Mouse (Mus musculus) MEL (cell line): ENCODE results near the gene Scn4a. TPM values are rescaled to one million over a fixed set of nuclear protein-coding genes. Genes with fewer than 3 reads are reported as not detected.

ENCODE experiments used
- DNase-seq: peaks from one replicate; pipeline ENCODE4 v3.0.0; 2011; ENCODE audit warnings: low read depth, low spot score
- H3K27ac ChIP-seq: 2 replicates; pipeline ENCODE4 v1.5.1; 2012; ENCODE audit warnings: low read depth, mild to moderate bottlenecking, control low read depth, low read length, moderate library complexity; ENCODE audit not compliant: control insufficient read depth
- H3K27me3 ChIP-seq, 2 experiments: fragments of 150-350 bp in 1 of 2; sonication (generic) in 1 of 2; 2 replicates each; pipeline ENCODE4 v1.6.1; 2012; ENCODE audit warnings: low read length in 2 of 2, mild to moderate bottlenecking in 2 of 2, improper control_type of control experiment in 1 of 2, moderate library complexity in 1 of 2; ENCODE audit not compliant: insufficient read depth in 2 of 2, control insufficient read depth in 1 of 2
- H3K36me3 ChIP-seq, 2 experiments: 2 replicates each; pipeline ENCODE4 v1.6.1; 2012 to 2014; ENCODE audit warnings: low read length in 2 of 2, improper control_type of control experiment in 1 of 2, inconsistent platforms in 1 of 2, mild to moderate bottlenecking in 1 of 2; ENCODE audit not compliant: insufficient read depth in 2 of 2, control insufficient read depth in 1 of 2
- H3K4me1 ChIP-seq, 2 experiments: fragments of 150-350 bp in 1 of 2; sonication (generic) in 1 of 2; 2 replicates each; pipeline ENCODE4 v1.6.1; 2012; ENCODE audit warnings: low read length in 2 of 2, improper control_type of control experiment in 1 of 2, mild to moderate bottlenecking in 1 of 2; ENCODE audit not compliant: insufficient read depth in 2 of 2, control insufficient read depth in 1 of 2
- H3K4me3 ChIP-seq, 2 experiments: fragments of 150-350 bp in 1 of 2; sonication (generic) in 1 of 2; 2 replicates each; pipeline ENCODE4 v1.5.1; 2012; ENCODE audit warnings: low read depth in 2 of 2, low read length in 2 of 2, mild to moderate bottlenecking in 2 of 2, moderate library complexity in 2 of 2, control low read depth in 1 of 2, improper control_type of control experiment in 1 of 2; ENCODE audit not compliant: control insufficient read depth in 1 of 2, insufficient read depth in 1 of 2
- H3K79me2 ChIP-seq: 2 replicates; pipeline ENCODE4 v1.6.1; 2012; ENCODE audit warnings: mild to moderate bottlenecking, low read length, moderate library complexity; ENCODE audit not compliant: control insufficient read depth, poor library complexity, insufficient read depth
- H3K9ac ChIP-seq: 2 replicates; pipeline ENCODE4 v1.6.1; 2012; ENCODE audit warnings: low read depth, mild to moderate bottlenecking, control low read depth, low read length, moderate library complexity; ENCODE audit not compliant: control insufficient read depth, poor library complexity, severe bottlenecking
- H3K9me3 ChIP-seq: fragments of 150-350 bp; sonication (generic); replicated peaks from 2 replicates; pipeline ENCODE4 v1.6.1; 2012; ENCODE audit warnings: mild to moderate bottlenecking, low read length, improper control_type of control experiment, moderate library complexity; ENCODE audit not compliant: insufficient read depth
- ELF1 ChIP-seq: IDR thresholded peaks from 2 replicates; pipeline ENCODE4 v1.6.1; 2014; ENCODE audit warnings: low read depth, mild to moderate bottlenecking, inconsistent platforms, low read length, improper control_type of control experiment, moderate library complexity
- EP300 ChIP-seq, 2 experiments: IDR thresholded peaks; 2 replicates each; pipeline ENCODE4 v1.6.1; 2011; ENCODE audit warnings: improper control_type of control experiment in 2 of 2, low read length in 2 of 2, low read depth in 1 of 2, mild to moderate bottlenecking in 1 of 2
- ETS1 ChIP-seq: IDR thresholded peaks from 2 replicates; pipeline ENCODE4 v1.6.1; 2012; ENCODE audit warnings: low read depth, mild to moderate bottlenecking, inconsistent platforms, low read length, improper control_type of control experiment, moderate library complexity
- GATA1 ChIP-seq: IDR thresholded peaks from 2 replicates; pipeline ENCODE4 v1.6.1; 2011; ENCODE audit warnings: low read depth, low read length, improper control_type of control experiment
- HCFC1 ChIP-seq: IDR thresholded peaks from 2 replicates; pipeline ENCODE4 v1.6.1; 2012; ENCODE audit warnings: low read depth, mild to moderate bottlenecking, inconsistent platforms, low read length, improper control_type of control experiment, moderate library complexity
- KAT2A ChIP-seq: conservative IDR thresholded peaks from 2 replicates; pipeline ENCODE4 v1.6.1; 2012; ENCODE audit warnings: low read depth, low read length, improper control_type of control experiment, inconsistent platforms
- MAFK ChIP-seq: IDR thresholded peaks from 2 replicates; pipeline ENCODE4 v1.6.1; 2011; ENCODE audit warnings: low read depth, mild to moderate bottlenecking, low read length, improper control_type of control experiment, borderline replicate concordance
- MAX ChIP-seq: IDR thresholded peaks from 2 replicates; pipeline ENCODE4 v1.6.1; 2011; ENCODE audit warnings: low read length, improper control_type of control experiment
- MAZ ChIP-seq: IDR thresholded peaks from 2 replicates; pipeline ENCODE4 v1.6.1; 2012; ENCODE audit warnings: low read depth, mild to moderate bottlenecking, inconsistent platforms, low read length, improper control_type of control experiment
- MEF2A ChIP-seq: IDR thresholded peaks from 2 replicates; pipeline ENCODE4 v1.6.1; 2014; ENCODE audit warnings: low read depth, mild to moderate bottlenecking, inconsistent platforms, low read length, improper control_type of control experiment; ENCODE audit not compliant: poor library complexity, insufficient replicate concordance, severe bottlenecking; ENCODE audit errors: extremely low read depth
- MXI1 ChIP-seq: IDR thresholded peaks from 2 replicates; pipeline ENCODE4 v1.6.1; 2011; ENCODE audit warnings: mild to moderate bottlenecking, low read depth, low read length, improper control_type of control experiment
- MYB ChIP-seq: IDR thresholded peaks from 2 replicates; pipeline ENCODE4 v1.6.1; 2011; ENCODE audit warnings: mild to moderate bottlenecking, low read depth, low read length, improper control_type of control experiment
- MYC ChIP-seq: IDR thresholded peaks from 2 replicates; pipeline ENCODE4 v1.6.1; 2011; ENCODE audit warnings: low read depth, mild to moderate bottlenecking, low read length, improper control_type of control experiment, moderate library complexity
- POLR2A ChIP-seq, 2 experiments: IDR thresholded peaks; 2 replicates each; pipeline ENCODE4 v1.6.1; 2011 to 2012; ENCODE audit warnings: low read length in 2 of 2, mild to moderate bottlenecking in 2 of 2, control low read depth in 1 of 2, improper control_type of control experiment in 1 of 2, low read depth in 1 of 2, moderate library complexity in 1 of 2; ENCODE audit not compliant: control insufficient read depth in 1 of 2, insufficient read depth in 1 of 2, poor library complexity in 1 of 2
- POLR2AphosphoS5 ChIP-seq: IDR thresholded peaks from 2 replicates; pipeline ENCODE4 v1.6.1; 2012; ENCODE audit warnings: low read depth, borderline replicate concordance, mild to moderate bottlenecking, inconsistent platforms, low read length, moderate library complexity, mixed read lengths
- RAD21 ChIP-seq: IDR thresholded peaks from 2 replicates; pipeline ENCODE4 v1.6.1; 2011; ENCODE audit warnings: mild to moderate bottlenecking, low read depth, low read length, improper control_type of control experiment
- SIN3A ChIP-seq: IDR thresholded peaks from 2 replicates; pipeline ENCODE4 v1.6.1; 2012; ENCODE audit warnings: low read length, improper control_type of control experiment, inconsistent platforms
- SMC3 ChIP-seq: IDR thresholded peaks from 2 replicates; pipeline ENCODE4 v1.6.1; 2011; ENCODE audit warnings: low read depth, low read length, improper control_type of control experiment
- UBTF ChIP-seq: IDR thresholded peaks from 2 replicates; pipeline ENCODE4 v1.6.1; 2012; ENCODE audit warnings: low read depth, mild to moderate bottlenecking, inconsistent platforms, low read length, improper control_type of control experiment, moderate library complexity, borderline replicate concordance; ENCODE audit not compliant: insufficient read depth
- ZKSCAN1 ChIP-seq: IDR thresholded peaks from 2 replicates; pipeline ENCODE4 v1.6.1; 2012; ENCODE audit warnings: low read depth, mild to moderate bottlenecking, inconsistent platforms, low read length, improper control_type of control experiment, moderate library complexity
- ZMIZ1 ChIP-seq: IDR thresholded peaks from 2 replicates; pipeline ENCODE4 v1.6.1; 2012; ENCODE audit warnings: low read depth, mild to moderate bottlenecking, inconsistent platforms, low read length, improper control_type of control experiment, moderate library complexity
- ZNF384 ChIP-seq: IDR thresholded peaks from 2 replicates; pipeline ENCODE4 v1.6.1; 2012; ENCODE audit warnings: low read depth, mild to moderate bottlenecking, inconsistent platforms, low read length, improper control_type of control experiment
- polyA plus RNA-seq, 2 experiments: library from polyadenylated mRNA; stranded (reverse) in 1 of 2; unstranded in 1 of 2; fragments of >175 nt in 1 of 2; fragments of >200 nt in 1 of 2; gene quantifications; 2 replicates each; pipeline versions ENCODE4 v1.2.1 to v1.2.4; 2012; ENCODE audit warnings: low replicate concordance in 2 of 2, low read depth in 1 of 2; ENCODE audit not compliant: insufficient read length in 2 of 2, insufficient read depth in 1 of 2, missing spikeins in 1 of 2
- total RNA-seq: library from RNA; depleted of rRNA; stranded (reverse); fragments of 300-350 nt; gene quantifications from 2 replicates; pipeline ENCODE4 v1.2.3, GENCODE M21; 2012

Gene Scn4a
- total and polyA plus RNA-seq, 3 experiments: 0.04 to 0.15 TPM; not detected in 1

DNA sequence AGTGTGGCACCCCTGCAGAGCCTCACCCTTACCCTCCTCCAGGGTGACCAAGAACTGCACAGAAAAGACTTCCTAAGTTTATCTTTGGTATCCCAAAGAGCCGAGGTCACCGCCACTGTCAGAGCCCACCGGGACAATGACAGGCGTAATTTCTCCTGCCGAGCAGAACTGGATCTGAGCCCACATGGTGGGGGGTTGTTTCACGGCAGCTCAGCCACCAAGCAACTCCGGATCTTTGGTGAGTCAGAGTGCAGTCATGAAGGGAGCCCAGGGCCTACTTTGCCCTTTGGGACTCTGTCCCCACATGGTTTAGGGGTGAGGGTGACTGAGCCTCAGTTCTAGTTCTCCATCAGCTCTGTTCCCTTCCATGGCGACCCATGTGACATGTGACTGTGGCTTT, 69.0 kb downstream of the Scn4a start:
- TF ChIP-seq ZNF384 (no peak), GATA1 (no peak), MAX (no peak), SIN3A (no peak), ZMIZ1 (no peak)
- Histone ChIP-seq H3K4me3 (no peak overlapping the region), H3K36me3 (no peaks in the 10 kb centered on the region), H3K27me3 (no peaks in the 10 kb centered on the region), H3K27ac (no peak overlapping the region), H3K79me2 (no peaks in the 10 kb centered on the region), H3K9ac (no peak overlapping the region), H3K4me1 (no peaks in the 10 kb centered on the region), H3K9me3 (no peaks in the 10 kb centered on the region)
- DNase-seq: no peak

- H3K79me2 ChIP-seq: no peaks in the 10 kb centered on the region
- H3K9me3 ChIP-seq: no peaks in the 10 kb centered on the region
- DNase-seq: no peak
- no peaks in the 10 kb centered on the region for H3K27me3 ChIP-seq
- no peaks in the 10 kb centered on the region for H3K36me3 ChIP-seq
- no peak overlapping the region for H3K4me3 ChIP-seq
- H3K9ac ChIP-seq: no peak overlapping the region
- H3K27ac ChIP-seq: no peak overlapping the region
- TF ChIP-seq SIN3A (no peak), MYB (no peak), UBTF (no peak), SMC3 (no peak), POLR2A (IDR thresholded peaks at IDR 0.05; ENCODE audit: control insufficient read depth in 1 of 2, insufficient read depth in 1 of 2, low read depth in 1 of 2, low read length in 2 of 2, poor library complexity in 1 of 2) (no peak), ETS1 (no peak), MYC (no peak), MAZ (no peak), KAT2A (no peak), ZKSCAN1 (no peak), RAD21 (no peak), MEF2A (no peak), MXI1 (no peak), MAFK (no peak), EP300 (IDR thresholded peaks at IDR 0.05; ENCODE audit: low read depth in 1 of 2, low read length in 2 of 2) (no peak), ELF1 (no peak), HCFC1 (no peak), POLR2AphosphoS5 (no peak)
- no peaks in the 10 kb centered on the region for H3K4me1 ChIP-seq
Observed at GRCm38 (mm10) chr11:106283371-106283770, 69.7 kb downstream of the Scn4a start.
